ENCODE assay signal across 8 mouse cellular contexts in genomic region chr11:106193371-106194154, GRCm38 (mm10). TPM values are rescaled to one million over a fixed set of nuclear protein-coding genes. Genes with fewer than 3 reads are reported as not detected.
DNase-seq lines count a peak whose midpoint lies in the region; ATAC-seq and TF ChIP-seq lines count a peak whose summit lies in the region.

No protein-coding gene starts in this region.

- peak overlapping the region; percentile 95 for H3K4me3 ChIP-seq in ES-Bruce4 (ENCODE audit: low read depth, low read length)
- peak overlapping the region; percentile 76 for H3K4me3 ChIP-seq in forebrain, embryonic 13.5 days
- peak overlapping the region; percentile 88 for H3K4me3 ChIP-seq in neural tube, embryonic 15.5 days (replicated peaks)

- DNase-seq in heart, postnatal 14 days = peak; percentile 96
- peak; percentile 95 for DNase-seq in layer of hippocampus, adult 11-12 months (ENCODE audit: low spot score)
- peak; percentile 97 to 98 for DNase-seq in lung, adult 18-20 months
- DNase-seq in testis, postnatal 14 days (ENCODE audit: low spot score) = peak; percentile 98

- peak overlapping the region; percentile 86 for H3K9ac ChIP-seq in ES-Bruce4 (ENCODE audit: low read depth, poor library complexity, severe bottlenecking)
- peak overlapping the region; percentile 82 for H3K9ac ChIP-seq in forebrain, embryonic 13.5 days
- peak overlapping the region; percentile 84 for H3K9ac ChIP-seq in neural tube, embryonic 15.5 days (replicated peaks)

- peak overlapping the region; percentile 47 for H3K27ac ChIP-seq in ES-Bruce4 (ENCODE audit: insufficient read depth, low read length)
- H3K27ac ChIP-seq in forebrain, embryonic 13.5 days = peak overlapping the region; percentile 84
- H3K27ac ChIP-seq in neural tube, embryonic 15.5 days (replicated peaks) = peak overlapping the region; percentile 91

- peak overlapping the region; percentile 80 for H3K4me2 ChIP-seq in forebrain, embryonic 13.5 days
- peak overlapping the region; percentile 78 for H3K4me2 ChIP-seq in neural tube, embryonic 15.5 days

- no peaks in the 10 kb centered on the region for H3K4me1 ChIP-seq in ES-Bruce4 (ENCODE audit: control insufficient read depth, insufficient read depth, low read length)
- H3K4me1 ChIP-seq in forebrain, embryonic 13.5 days = peaks cover 16% of the 10 kb centered on the region
- H3K4me1 ChIP-seq in neural tube, embryonic 15.5 days = peaks cover 17% of the 10 kb centered on the region

- intact Hi-C loops in heart, postnatal 14 days (cut with DNase I) = no loop called here

- peak; percentile 73 for TF ChIP-seq POLR2A in ES-Bruce4 (IDR thresholded peaks at IDR 0.05; ENCODE audit: insufficient read depth, low read length)

- 0 out of 2 replicates have a peak, but pooled peaks cover 5% of the 10 kb centered on the region for H3K36me3 ChIP-seq in ES-Bruce4 (ENCODE audit: control insufficient read depth, insufficient read depth, low read length, poor library complexity, severe bottlenecking)
- peaks cover 23% of the 10 kb centered on the region for H3K36me3 ChIP-seq in forebrain, embryonic 13.5 days (ENCODE audit: poor library complexity, severe bottlenecking)
- H3K36me3 ChIP-seq in neural tube, embryonic 15.5 days = peaks cover 22% of the 10 kb centered on the region

- TF ChIP-seq EP300 in ES-Bruce4 (IDR thresholded peaks at IDR 0.05; ENCODE audit: insufficient read depth, low read depth, low read length) = no peak

- whole genome bisulfite sequencing in forebrain, embryonic 13.5 days = under 1% methylated on average over 43 of the region's 44 CpGs
- under 1% methylated on average over 41 of the region's 44 CpGs for WGBS in neural tube, embryonic 15.5 days

- TF ChIP-seq CTCF in ES-Bruce4 (IDR thresholded peaks at IDR 0.05; ENCODE audit: low read depth, low read length) = no peak

- ATAC-seq in cerebellum, adult (ENCODE audit: insufficient number of reproducible peaks, low FRiP score, low TSS enrichment) = peak; percentile 95
- peak; percentile 97 for ATAC-seq in forebrain, embryonic 13.5 days
- ATAC-seq in neural tube, embryonic 15.5 days (ENCODE audit: low FRiP score) = peak; percentile 95

- no peaks in the 10 kb centered on the region for H3K9me3 ChIP-seq in ES-Bruce4 (replicated peaks; ENCODE audit: control insufficient read depth, insufficient read depth, low read length, poor library complexity, severe bottlenecking)
- no peaks in the 10 kb centered on the region for H3K9me3 ChIP-seq in forebrain, embryonic 13.5 days (replicated peaks)
- no peaks in the 10 kb centered on the region for H3K9me3 ChIP-seq in neural tube, embryonic 15.5 days (replicated peaks)

- no peaks in the 10 kb centered on the region for H3K27me3 ChIP-seq in ES-Bruce4 (ENCODE audit: control insufficient read depth, insufficient read depth, low read length, poor library complexity, severe bottlenecking)
- no peaks in the 10 kb centered on the region for H3K27me3 ChIP-seq in forebrain, embryonic 13.5 days
- no peaks in the 10 kb centered on the region for H3K27me3 ChIP-seq in neural tube, embryonic 15.5 days (replicated peaks)

RNA-seq across cellular contexts. Expression of gene Strada, which starts 8.4 kb away (rescaled TPM):
- polyA plus RNA-seq in ES-Bruce4 (2011; ENCODE audit: insufficient read depth, insufficient read length, low read depth, missing spikeins) = 29.8 and 34.2 TPM in 2 replicates
- 33.4 and 33.5 TPM in 2 replicates for polyA plus RNA-seq in forebrain, embryonic 13.5 days (2015; fragmentation: Nextera tagmentation; extraction: Ambion mirVana)
- total RNA-seq in heart, postnatal 14 days (2021) = 1 to 10 TPM; 8.7 TPM
- polyA plus RNA-seq in neural tube, embryonic 15.5 days (2015; fragmentation: Nextera tagmentation; extraction: Ambion mirVana) = 29.2 and 30.7 TPM in 2 replicates

RNA-seq across cellular contexts. Expression of gene Ccdc47, which starts 22.6 kb away (rescaled TPM):
- polyA plus RNA-seq in ES-Bruce4 (2011; ENCODE audit: insufficient read depth, insufficient read length, low read depth, missing spikeins) = 93.2 and 119 TPM in 2 replicates
- 78.6 and 83.9 TPM in 2 replicates for polyA plus RNA-seq in forebrain, embryonic 13.5 days (2015; fragmentation: Nextera tagmentation; extraction: Ambion mirVana)
- total RNA-seq in heart, postnatal 14 days (2021) = 10 to 100 TPM; 74.4 to 76.0 TPM
- 96.2 and 98.3 TPM in 2 replicates for polyA plus RNA-seq in neural tube, embryonic 15.5 days (2015; fragmentation: Nextera tagmentation; extraction: Ambion mirVana)

RNA-seq across cellular contexts. Expression of gene Ddx42, which starts 23.2 kb away (rescaled TPM):
- polyA plus RNA-seq in ES-Bruce4 (2011; ENCODE audit: insufficient read depth, insufficient read length, low read depth, missing spikeins) = 73.2 and 75.4 TPM in 2 replicates
- polyA plus RNA-seq in forebrain, embryonic 13.5 days (2015; fragmentation: Nextera tagmentation; extraction: Ambion mirVana) = 93.0 and 102 TPM in 2 replicates
- total RNA-seq in heart, postnatal 14 days (2021) = 10 to 100 TPM; 29.2 to 30.0 TPM
- 75.0 and 77.6 TPM in 2 replicates for polyA plus RNA-seq in neural tube, embryonic 15.5 days (2015; fragmentation: Nextera tagmentation; extraction: Ambion mirVana)

RNA-seq across cellular contexts. Expression of gene Limd2, which starts 32.9 kb away (rescaled TPM):
- polyA plus RNA-seq in ES-Bruce4 (2011; ENCODE audit: insufficient read depth, insufficient read length, low read depth, missing spikeins) = 53.7 and 57.2 TPM in 2 replicates
- 253 and 279 TPM in 2 replicates for polyA plus RNA-seq in forebrain, embryonic 13.5 days (2015; fragmentation: Nextera tagmentation; extraction: Ambion mirVana)
- total RNA-seq in heart, postnatal 14 days (2021) = 10 to 100 TPM in 1 of 2 experiments, 1 to 10 TPM in 1; 9.7 to 19.3 TPM
- 148 and 172 TPM in 2 replicates for polyA plus RNA-seq in neural tube, embryonic 15.5 days (2015; fragmentation: Nextera tagmentation; extraction: Ambion mirVana)

RNA-seq across cellular contexts. Expression of gene Gm10840, which starts 32.9 kb away (rescaled TPM):
- not detected in 2 replicates for polyA plus RNA-seq in ES-Bruce4 (2011; ENCODE audit: insufficient read depth, insufficient read length, low read depth, missing spikeins)
- not detected in 2 replicates for polyA plus RNA-seq in forebrain, embryonic 13.5 days (2015; fragmentation: Nextera tagmentation; extraction: Ambion mirVana)
- not detected for total RNA-seq in heart, postnatal 14 days (2021)
- polyA plus RNA-seq in neural tube, embryonic 15.5 days (2015; fragmentation: Nextera tagmentation; extraction: Ambion mirVana) = not detected in 2 replicates

Comparison
In these comparisons a context has a peak if more than half of its experiments do, and no peak if none do; other contexts are left out.
1. Peak in every context shown above with its lines: DNase-seq, ATAC-seq, H3K4me3 ChIP-seq and H3K27ac ChIP-seq.